1 mouse cellular context compared by ENCODE assay signal in the genomic region with DNA sequence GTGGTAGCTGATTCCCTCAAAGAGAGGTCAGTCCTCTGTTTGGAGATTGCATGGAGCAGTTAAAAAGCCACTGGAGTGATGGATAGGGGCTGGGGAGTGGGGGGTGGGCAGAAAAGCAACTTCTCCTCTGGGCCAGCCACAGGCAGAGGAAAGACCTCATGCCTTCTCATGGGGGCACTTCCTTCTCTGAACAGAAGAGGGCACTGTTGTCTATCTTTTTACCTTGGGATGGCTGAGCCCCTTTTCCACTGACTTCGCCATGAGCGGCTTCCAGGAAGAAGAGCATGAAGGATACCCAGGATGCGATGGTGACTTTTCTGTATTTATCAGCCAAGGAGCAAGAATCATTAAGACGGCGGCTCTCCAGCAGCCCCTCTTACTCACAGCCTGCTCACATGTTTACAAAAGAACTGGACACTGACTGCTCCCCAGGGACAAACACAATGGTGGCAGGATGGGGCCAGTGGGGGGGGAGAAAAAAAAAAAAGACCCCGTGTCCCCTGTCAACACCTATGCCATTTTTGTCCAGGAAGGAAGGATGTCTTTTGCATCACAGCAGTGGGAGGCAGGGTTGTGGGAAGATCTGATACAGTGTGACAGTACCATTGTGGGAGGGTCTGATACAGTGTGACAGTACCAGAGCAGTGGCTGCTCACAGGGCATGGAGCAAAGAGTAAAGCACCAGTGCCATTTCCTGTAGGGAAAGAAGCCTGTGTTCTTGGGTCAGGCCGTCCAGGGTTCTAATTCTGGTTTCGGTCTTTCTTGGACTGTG.
TF ChIP-seq lines count a peak whose summit lies in the region.

No protein-coding gene starts in this region.

TF ChIP-seq in CH12.LX, 34 proteins besides CTCF, POLR2A, EP300 and RAD21:
- no peak for TF ChIP-seq UBTF (IDR thresholded peaks at IDR 0.05; ENCODE audit: low read depth, low read length)
- TF ChIP-seq HCFC1 (IDR thresholded peaks at IDR 0.05; ENCODE audit: low read depth, low read length), result peak; percentile 14; the same call in 1 of the 2 replicates
- peak; percentile 72; the same call in 1 of the 2 replicates for TF ChIP-seq CHD2 (IDR thresholded peaks at IDR 0.05; ENCODE audit: low read length)
- TF ChIP-seq TCF12 (IDR thresholded peaks at IDR 0.05; ENCODE audit: low read depth, low read length), result peak; percentile 52
- TF ChIP-seq MXI1 (IDR thresholded peaks at IDR 0.05; ENCODE audit: low read depth, low read length), result peak; percentile 51; the same call in 1 of the 2 replicates
- no peak for TF ChIP-seq TBP (conservative IDR thresholded peaks at IDR 0.05; ENCODE audit: low read depth, low read length)
- TF ChIP-seq ZC3H11A (IDR thresholded peaks at IDR 0.05; ENCODE audit: low read depth, low read length), result peak; percentile 88
- TF ChIP-seq ZNF384 (IDR thresholded peaks at IDR 0.05; ENCODE audit: low read depth, low read length), result peak; percentile 5
- peak; percentile 34; the same call in 1 of the 2 replicates for TF ChIP-seq NELFE (IDR thresholded peaks at IDR 0.05; ENCODE audit: low read depth, low read length)
- TF ChIP-seq SMC3 (IDR thresholded peaks at IDR 0.05; ENCODE audit: low read depth, low read length), result peak; percentile 92
- TF ChIP-seq RCOR1 (conservative IDR thresholded peaks at IDR 0.05; ENCODE audit: low read depth, low read length), result no peak
- TF ChIP-seq ZKSCAN1 (IDR thresholded peaks at IDR 0.05; ENCODE audit: borderline replicate concordance, low read depth, low read length), result no peak
- TF ChIP-seq MAZ (IDR thresholded peaks at IDR 0.05; ENCODE audit: low read depth, low read length), result peak; percentile 89
- no peak for TF ChIP-seq PAX5 (IDR thresholded peaks at IDR 0.05; ENCODE audit: low read length)
- TF ChIP-seq MEF2A (IDR thresholded peaks at IDR 0.05; ENCODE audit: borderline replicate concordance, low read depth, low read length), result peak; percentile 47; the same call in 1 of the 2 replicates
- peak; percentile 94 for TF ChIP-seq MYC (IDR thresholded peaks at IDR 0.05; ENCODE audit: low read depth, low read length)
- peak; percentile 44 for TF ChIP-seq JUND (conservative IDR thresholded peaks at IDR 0.05; ENCODE audit: low read depth, low read length)
- 0 out of 2 replicates have a peak, but pooled peaks have one; percentile 19 for TF ChIP-seq NRF1 (IDR thresholded peaks at IDR 0.05; ENCODE audit: low read depth, low read length)
- TF ChIP-seq JUN (IDR thresholded peaks at IDR 0.05; ENCODE audit: insufficient read depth, low read depth, low read length), result 0 out of 2 replicates have a peak, but pooled peaks have one; percentile 34
- TF ChIP-seq USF2 (conservative IDR thresholded peaks at IDR 0.05; ENCODE audit: low read depth, low read length), result no peak
- TF ChIP-seq E2F4 (IDR thresholded peaks at IDR 0.05; ENCODE audit: insufficient replicate concordance, low read depth, low read length), result no peak
- TF ChIP-seq ETS1 (conservative IDR thresholded peaks at IDR 0.05; ENCODE audit: low read depth, low read length), result no peak
- TF ChIP-seq CHD1 (IDR thresholded peaks at IDR 0.05; ENCODE audit: low read depth, low read length), result no peak
- no peak for TF ChIP-seq POLR2AphosphoS2 (IDR thresholded peaks at IDR 0.05; ENCODE audit: low read depth, low read length)
- TF ChIP-seq ZMIZ1 (IDR thresholded peaks at IDR 0.05; ENCODE audit: low read depth, low read length), result no peak
- no peak for TF ChIP-seq BHLHE40 (IDR thresholded peaks at IDR 0.05; ENCODE audit: low read depth, low read length)
- peak; percentile 66; the same call in 1 of the 2 replicates for TF ChIP-seq IRF4 (IDR thresholded peaks at IDR 0.05; ENCODE audit: low read depth, low read length)
- peak; percentile 57 for TF ChIP-seq ELF1 (IDR thresholded peaks at IDR 0.05; ENCODE audit: low read depth, low read length)
- peak; percentile 76; the same call in 1 of the 2 replicates for TF ChIP-seq SIN3A (IDR thresholded peaks at IDR 0.05; ENCODE audit: low read length)
- no peak for TF ChIP-seq KAT2A (IDR thresholded peaks at IDR 0.05; ENCODE audit: insufficient replicate concordance, low read length)
- no peak for TF ChIP-seq GABPA (IDR thresholded peaks at IDR 0.05; ENCODE audit: insufficient replicate concordance, low read depth, low read length)
- 0 out of 2 replicates have a peak, but pooled peaks have one; percentile 7 for TF ChIP-seq MAFK (IDR thresholded peaks at IDR 0.05; ENCODE audit: insufficient replicate concordance, low read length)
- peak; percentile 67 for TF ChIP-seq MAX (IDR thresholded peaks at IDR 0.05; ENCODE audit: low read length)
- no peak for TF ChIP-seq USF1 (IDR thresholded peaks at IDR 0.05; ENCODE audit: low read depth, low read length)
TF ChIP-seq in CH12.LX: peak in this region for 19.
